Mouse (Mus musculus): ENCODE measurements around the gene Nfe2. TPM values are rescaled to one million over a fixed set of nuclear protein-coding genes. Genes with fewer than 3 reads are reported as not detected.
A peak's percentile ranks its signal among the peaks of the same experiment; 100 is the strongest.

The Nfe2 gene
- polyA plus RNA-seq, 1 experiment from 2014 or later: 0.50 TPM

DNA sequence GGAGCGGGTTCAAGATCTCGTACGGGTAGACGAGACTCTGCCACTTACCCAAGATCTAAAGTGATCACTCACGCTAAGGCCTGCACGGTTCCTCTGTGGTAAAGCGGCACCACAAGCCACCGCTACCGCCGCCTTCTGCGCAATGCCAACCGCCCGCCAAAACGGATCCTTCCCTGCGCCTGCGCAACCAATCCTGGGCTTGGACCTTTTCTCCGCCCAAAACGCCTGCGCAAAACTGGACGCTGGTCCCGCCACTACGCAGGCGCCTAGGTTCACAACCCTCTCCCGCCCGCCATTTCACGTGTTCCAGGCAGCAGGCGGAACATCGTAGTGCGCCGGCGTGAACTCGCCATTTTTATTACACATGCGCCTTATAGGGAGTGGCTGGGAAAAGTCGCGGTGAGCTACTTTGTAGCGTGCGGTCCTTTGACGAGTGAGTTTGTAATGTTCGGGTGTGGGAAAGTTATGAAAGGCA lies 18.5 kb downstream of the Nfe2 start, which contains the start of gene Cbx5:
Gene Cbx5 (minus strand): TSS at position 132 of the 475 bp plus-strand sequence.
- under 1% methylated on average over 39 of the region's 39 CpGs for WGBS
- DNase-seq (ENCODE audit: low spot score) (peak; percentile 98), ATAC-seq (ENCODE audit: low FRiP score, low TSS enrichment) (peak; percentile 93)
- peak within 1 kb of the TSS; percentile 61 for H3K4me2 ChIP-seq (replicated peaks; ENCODE audit: low read depth)
- TF ChIP-seq EP300 (optimal IDR thresholded peaks at IDR 0.05): peak; percentile 57
- TF ChIP-seq CTCF (IDR thresholded peaks at IDR 0.05; ENCODE audit: low read depth): peak; percentile 20; the same call in 1 of the 2 replicates
- no peaks in the 10 kb centered on the region for H3K4me1 ChIP-seq (replicated peaks; ENCODE audit: control insufficient read depth, insufficient read depth)
- H3K9me3 ChIP-seq (ENCODE audit: control insufficient read depth, low read length): no peaks in the 10 kb centered on the region
- peak within 1 kb of the TSS; percentile 76 for H3K9ac ChIP-seq (ENCODE audit: low read length)
- H3K4me3 ChIP-seq (ENCODE audit: low read depth, low read length): peak within 1 kb of the TSS; percentile 71
- no peaks in the 10 kb centered on the region for H3K27me3 ChIP-seq (ENCODE audit: control insufficient read depth, insufficient read depth, low read length)
- H3K27ac ChIP-seq (replicated peaks): peak within 1 kb of the TSS; percentile 96
- H3K36me3 ChIP-seq (ENCODE audit: control insufficient read depth, insufficient read depth, low read length): peaks cover 8% of the 10 kb centered on the region; the same call in 1 of the 2 replicates

DNA sequence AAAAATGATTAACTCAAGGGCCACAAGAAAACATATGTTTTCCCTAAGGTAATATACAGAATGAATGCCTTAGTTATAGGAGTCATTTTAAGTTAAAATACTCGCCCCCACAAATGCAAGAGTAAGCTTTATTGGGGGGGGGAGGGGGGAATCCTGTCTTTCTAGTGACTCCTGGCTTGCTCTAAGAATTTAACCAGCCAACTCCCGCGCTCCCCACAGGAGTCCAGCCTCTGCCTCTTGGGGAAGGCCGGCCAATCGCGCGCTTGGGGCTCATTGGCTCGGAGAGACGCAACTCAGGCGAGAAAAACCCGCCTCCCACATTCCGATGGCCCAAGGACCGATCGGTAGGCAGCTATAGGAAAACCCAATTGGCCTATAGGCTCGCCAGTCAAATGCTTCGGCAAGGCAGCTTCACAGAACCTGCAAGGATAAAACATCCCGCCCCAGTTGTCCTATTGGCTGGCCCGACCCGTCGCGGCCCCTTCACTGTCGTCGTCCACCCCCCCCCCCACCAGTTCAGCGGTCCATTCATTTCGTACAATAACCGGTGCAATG lies 19.0 kb downstream of the Nfe2 start:
- H3K27me3 ChIP-seq (ENCODE audit: control insufficient read depth, insufficient read depth, low read length): no peaks in the 10 kb centered on the region
- H3K27ac ChIP-seq (replicated peaks): peak overlapping the region; percentile 96
- no peaks in the 10 kb centered on the region for H3K9me3 ChIP-seq (ENCODE audit: control insufficient read depth, low read length)
- H3K4me3 ChIP-seq (ENCODE audit: low read depth, low read length): peak overlapping the region; percentile 71
- DNase-seq (ENCODE audit: low spot score) (peak; percentile 95), ATAC-seq (ENCODE audit: low FRiP score, low TSS enrichment) (peak; percentile 91)
- no peaks in the 10 kb centered on the region for H3K4me1 ChIP-seq (replicated peaks; ENCODE audit: control insufficient read depth, insufficient read depth)
- peak overlapping the region; percentile 56 for H3K9ac ChIP-seq (ENCODE audit: low read length)
- H3K4me2 ChIP-seq (replicated peaks; ENCODE audit: low read depth): peak overlapping the region; percentile 53
- under 1% methylated on average over 26 of the region's 26 CpGs for WGBS
- TF ChIP-seq CTCF (IDR thresholded peaks at IDR 0.05; ENCODE audit: low read depth) (no peak), EP300 (optimal IDR thresholded peaks at IDR 0.05) (no peak)
- peaks cover 8% of the 10 kb centered on the region; the same call in 1 of the 2 replicates for H3K36me3 ChIP-seq (ENCODE audit: control insufficient read depth, insufficient read depth, low read length)

- 85% methylated on average over 7 of the region's 7 CpGs for WGBS
- H3K4me2 ChIP-seq (replicated peaks; ENCODE audit: low read depth): no peak overlapping the region
Observed at GRCm38 (mm10) chr15:103237295-103237694, 20.9 kb downstream of the Nfe2 start.

GRCm38 (mm10) chr15:103233119-103233518 lies 25.1 kb downstream of the Nfe2 start:
- WGBS: 61% methylated on average over 2 of the region's 2 CpGs
- no peak for ATAC-seq (ENCODE audit: low FRiP score, low TSS enrichment)
- H3K9ac ChIP-seq (ENCODE audit: low read length): no peak overlapping the region
- no peak for DNase-seq (ENCODE audit: low spot score)
- no peaks in the 10 kb centered on the region for H3K27me3 ChIP-seq (ENCODE audit: control insufficient read depth, insufficient read depth, low read length)
- no peak overlapping the region for H3K4me3 ChIP-seq (ENCODE audit: low read depth, low read length)
- H3K36me3 ChIP-seq (ENCODE audit: control insufficient read depth, insufficient read depth, low read length): no peaks in the 10 kb centered on the region
- TF ChIP-seq CTCF (IDR thresholded peaks at IDR 0.05; ENCODE audit: low read depth) (no peak), EP300 (optimal IDR thresholded peaks at IDR 0.05) (no peak)
- no peaks in the 10 kb centered on the region for H3K4me1 ChIP-seq (replicated peaks; ENCODE audit: control insufficient read depth, insufficient read depth)
- H3K4me2 ChIP-seq (replicated peaks; ENCODE audit: low read depth): no peak overlapping the region
- no peaks in the 10 kb centered on the region for H3K9me3 ChIP-seq (ENCODE audit: control insufficient read depth, low read length)
- no peak overlapping the region for H3K27ac ChIP-seq (replicated peaks)

More at GRCm38 (mm10) chr15:103237295-103237694, 20.9 kb downstream of the Nfe2 start:
- no peak overlapping the region for H3K4me3 ChIP-seq (ENCODE audit: low read depth, low read length)
- no peaks in the 10 kb centered on the region for H3K4me1 ChIP-seq (replicated peaks; ENCODE audit: control insufficient read depth, insufficient read depth)
- no peak for ATAC-seq (ENCODE audit: low FRiP score, low TSS enrichment)
- H3K9me3 ChIP-seq (ENCODE audit: control insufficient read depth, low read length): no peaks in the 10 kb centered on the region
- H3K9ac ChIP-seq (ENCODE audit: low read length): no peak overlapping the region
- DNase-seq (ENCODE audit: low spot score): no peak
- no peak overlapping the region for H3K27ac ChIP-seq (replicated peaks)
- TF ChIP-seq EP300 (optimal IDR thresholded peaks at IDR 0.05) (no peak), CTCF (IDR thresholded peaks at IDR 0.05; ENCODE audit: low read depth) (no peak)
- H3K27me3 ChIP-seq (ENCODE audit: control insufficient read depth, insufficient read depth, low read length): no peaks in the 10 kb centered on the region
- no peaks in the 10 kb centered on the region for H3K36me3 ChIP-seq (ENCODE audit: control insufficient read depth, insufficient read depth, low read length)

DNA sequence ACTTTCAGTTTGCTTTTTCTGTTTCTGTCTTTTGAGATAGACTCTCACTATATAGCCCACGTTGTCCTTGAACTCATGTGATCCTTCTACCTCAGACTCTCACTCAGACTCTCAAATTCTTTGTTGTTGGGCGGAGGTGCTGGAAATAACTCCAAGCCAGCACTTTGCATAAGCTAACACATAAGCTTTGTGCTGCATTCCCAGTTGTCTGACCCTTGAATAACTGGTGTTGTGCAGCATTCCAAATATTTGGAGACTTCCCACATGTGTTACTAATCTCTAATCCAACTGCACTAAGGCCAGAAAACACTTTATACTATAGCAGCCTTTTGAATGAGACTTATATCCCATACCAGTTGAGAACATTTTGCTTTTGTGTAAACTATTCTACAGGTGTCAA lies 29.3 kb downstream of the Nfe2 start:
- Histone ChIP-seq H3K27ac (replicated peaks) (0 out of 2 replicates have a peak overlapping the region, but pooled peaks have one; percentile 9), H3K4me2 (replicated peaks; ENCODE audit: low read depth) (no peak overlapping the region), H3K4me3 (ENCODE audit: low read depth, low read length) (no peak overlapping the region), H3K9ac (ENCODE audit: low read length) (no peak overlapping the region), H3K9me3 (ENCODE audit: control insufficient read depth, low read length) (no peaks in the 10 kb centered on the region), H3K27me3 (ENCODE audit: control insufficient read depth, insufficient read depth, low read length) (no peaks in the 10 kb centered on the region), H3K36me3 (ENCODE audit: control insufficient read depth, insufficient read depth, low read length) (no peaks in the 10 kb centered on the region), H3K4me1 (replicated peaks; ENCODE audit: control insufficient read depth, insufficient read depth) (no peaks in the 10 kb centered on the region)
- 40% methylated on average over 2 of the region's 2 CpGs for WGBS
- DNase-seq (ENCODE audit: low spot score): no peak
- no peak for TF ChIP-seq CTCF (IDR thresholded peaks at IDR 0.05; ENCODE audit: low read depth)
- TF ChIP-seq EP300 (optimal IDR thresholded peaks at IDR 0.05): no peak
- no peak; the same call in 1 of the 2 replicates for ATAC-seq (ENCODE audit: low FRiP score, low TSS enrichment)

- Histone ChIP-seq H3K4me1 (replicated peaks; ENCODE audit: control insufficient read depth, insufficient read depth) (no peaks in the 10 kb centered on the region), H3K4me2 (replicated peaks; ENCODE audit: low read depth) (no peak overlapping the region), H3K27ac (replicated peaks) (peak overlapping the region; percentile 40; the same call in 1 of the 2 replicates), H3K9ac (ENCODE audit: low read length) (no peak overlapping the region), H3K36me3 (ENCODE audit: control insufficient read depth, insufficient read depth, low read length) (no peaks in the 10 kb centered on the region), H3K9me3 (ENCODE audit: control insufficient read depth, low read length) (no peaks in the 10 kb centered on the region), H3K27me3 (ENCODE audit: control insufficient read depth, insufficient read depth, low read length) (no peaks in the 10 kb centered on the region), H3K4me3 (ENCODE audit: low read depth, low read length) (no peak overlapping the region)
- ATAC-seq (ENCODE audit: low FRiP score, low TSS enrichment) (no peak), DNase-seq (ENCODE audit: low spot score) (no peak)
- WGBS: 59% methylated on average over 2 of the region's 2 CpGs
- TF ChIP-seq CTCF (IDR thresholded peaks at IDR 0.05; ENCODE audit: low read depth) (no peak), EP300 (optimal IDR thresholded peaks at IDR 0.05) (no peak)
Observed at GRCm38 (mm10) chr15:103227572-103227971, 30.6 kb downstream of the Nfe2 start.
